Mouse (Mus musculus) stomach, postnatal 0 days (tissue): ENCODE data around the gene Cirbp.

Experiments
- CTCF ChIP-seq: IDR thresholded peaks from 2 replicates; pipeline ENCODE4 v1.5.1; 2016; ENCODE audit warnings: antibody characterized with exemption, low read depth, mild to moderate bottlenecking, moderate library complexity
- EP300 ChIP-seq: optimal IDR thresholded peaks from 2 replicates; pipeline ENCODE3; 2016; ENCODE audit warnings: antibody characterized with exemption

- TF ChIP-seq CTCF (no peak), EP300 (no peak)
Measured at GRCm38 (mm10) chr10:80156002-80156751, 9.6 kb upstream of the Cirbp start.
